Mouse (Mus musculus) megakaryocyte, embryonic 14.5 days (primary cell): ENCODE measurements around the gene St6galnac3.

Experiments
- FLI1 ChIP-seq: IDR thresholded peaks from 2 replicates; pipeline ENCODE4 v1.6.1; 2012; ENCODE audit warnings: low read length, inconsistent platforms, mixed read lengths
- GATA1 ChIP-seq: IDR thresholded peaks from 3 replicates; pipeline ENCODE4 v1.6.1; 2012; ENCODE audit warnings: mixed read lengths, low read length, inconsistent platforms, borderline replicate concordance

- TF ChIP-seq FLI1 (no peak), GATA1 (no peak)
These were observed 325.4 kb downstream of the St6galnac3 start for GRCm38 (mm10) chr3:153399574-153399973.
